Mouse (Mus musculus): ENCODE measurements around the gene Eef1a1.
"Not testable (repeated sequence)": the region's sequence is repeated elsewhere in the genome, so short reads cannot be mapped to it uniquely, and the experiment has no call there.

Gene Eef1a1

DNA sequence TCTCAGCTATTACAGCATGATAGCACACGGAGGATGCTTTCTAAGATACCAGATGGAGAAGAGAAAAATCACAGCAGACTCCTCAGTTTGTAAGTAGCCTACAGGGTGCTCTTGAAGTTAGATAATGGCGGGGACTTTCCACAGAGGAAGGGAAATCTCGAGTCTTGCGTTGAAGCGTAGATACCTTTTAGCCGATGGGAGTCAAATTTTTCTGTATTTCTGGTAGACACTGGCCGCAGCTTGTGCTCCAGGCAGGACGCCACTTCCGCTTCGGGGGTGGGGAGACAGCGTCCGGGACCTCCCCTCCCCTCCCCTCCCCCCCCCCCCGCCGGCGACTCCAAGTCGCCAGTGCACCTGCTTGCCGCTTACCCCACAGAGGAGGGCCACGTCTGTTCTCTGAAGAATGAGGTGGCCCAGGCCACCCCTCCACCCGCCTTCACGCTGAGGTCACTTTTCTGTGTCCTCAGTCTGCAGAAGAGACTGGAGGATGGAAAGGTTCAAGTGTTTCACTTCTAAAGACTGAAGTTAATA is at the start of gene Eef1a1:
Gene Eef1a1 (minus strand): TSS at position 262 of the 531 bp plus-strand sequence.
- DNase-seq = peak; percentile 41

DNA sequence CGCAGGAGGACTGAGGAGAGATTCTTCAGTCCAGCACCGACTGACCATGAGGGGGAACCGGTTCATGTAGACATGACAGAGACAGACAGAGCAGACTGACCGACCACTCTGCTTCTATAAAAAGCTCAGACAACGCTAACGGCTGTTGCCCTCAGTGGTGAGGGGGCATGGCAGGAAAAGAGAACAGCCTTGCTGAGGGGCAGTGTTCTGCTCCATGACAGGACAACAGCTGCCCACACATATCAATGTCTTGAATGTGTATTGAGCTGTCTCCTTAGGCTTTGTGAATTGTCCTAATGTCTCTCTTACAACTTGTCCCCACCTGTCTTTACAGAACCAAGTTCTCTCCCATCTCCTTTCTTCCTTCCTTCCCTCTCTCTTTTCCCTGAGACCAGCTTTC is 49.5 kb upstream of the Eef1a1 start:
- DNase-seq = no peak

DNA sequence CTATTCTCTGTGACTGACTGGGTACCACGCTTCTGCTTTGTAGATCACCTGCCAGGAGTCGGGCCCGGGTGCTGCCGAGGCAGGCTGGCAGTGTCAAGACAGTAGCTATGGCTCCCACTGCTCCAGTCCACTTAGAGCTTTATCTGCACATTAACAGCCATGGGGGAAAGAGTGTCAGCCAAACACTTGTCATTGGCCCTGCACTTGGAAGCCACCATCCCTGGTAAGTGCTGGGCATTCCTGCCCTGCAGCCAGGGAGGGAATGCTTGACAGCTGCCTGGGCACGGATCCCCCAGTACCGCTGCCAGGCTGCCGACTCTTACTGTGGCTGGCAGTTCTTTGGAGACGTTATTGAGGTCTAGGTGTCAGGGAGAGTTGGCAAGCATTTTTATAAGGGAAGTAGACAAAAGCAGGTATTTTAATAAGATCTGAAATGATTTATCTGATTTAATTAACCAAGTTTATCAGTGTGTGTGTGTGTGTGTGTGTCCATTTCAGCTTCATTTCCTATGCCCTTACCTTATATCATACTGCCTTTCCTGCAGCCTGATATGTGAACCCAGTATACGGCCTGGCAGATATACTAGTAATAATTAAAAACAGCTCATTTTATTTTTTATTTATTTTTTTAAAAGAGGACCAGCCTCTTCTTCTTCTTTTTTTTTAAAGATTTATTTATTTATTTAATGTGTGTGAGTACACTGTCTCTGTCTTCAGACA is 48.4 kb upstream of the Eef1a1 start:
- DNase-seq = no peak

DNA sequence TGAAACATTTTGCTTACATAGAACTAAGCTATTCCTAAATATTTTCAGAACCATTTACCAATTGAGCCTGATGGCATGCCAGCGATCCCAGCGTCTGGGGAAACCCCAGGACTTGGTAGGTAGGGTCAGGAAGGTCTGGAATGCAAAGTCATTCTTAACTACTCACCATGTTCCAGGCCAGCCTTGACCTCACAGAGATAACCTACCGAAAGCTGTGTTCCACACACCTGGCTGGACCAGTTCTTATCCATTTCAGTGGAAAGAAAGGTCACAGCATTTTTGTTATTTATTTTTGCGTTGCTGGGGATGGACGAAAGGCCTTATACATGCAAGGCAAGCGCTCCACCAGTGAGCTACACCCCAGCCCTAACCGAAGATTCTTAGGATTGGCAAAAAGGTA is 45.7 kb upstream of the Eef1a1 start:
- DNase-seq = no peak

DNA sequence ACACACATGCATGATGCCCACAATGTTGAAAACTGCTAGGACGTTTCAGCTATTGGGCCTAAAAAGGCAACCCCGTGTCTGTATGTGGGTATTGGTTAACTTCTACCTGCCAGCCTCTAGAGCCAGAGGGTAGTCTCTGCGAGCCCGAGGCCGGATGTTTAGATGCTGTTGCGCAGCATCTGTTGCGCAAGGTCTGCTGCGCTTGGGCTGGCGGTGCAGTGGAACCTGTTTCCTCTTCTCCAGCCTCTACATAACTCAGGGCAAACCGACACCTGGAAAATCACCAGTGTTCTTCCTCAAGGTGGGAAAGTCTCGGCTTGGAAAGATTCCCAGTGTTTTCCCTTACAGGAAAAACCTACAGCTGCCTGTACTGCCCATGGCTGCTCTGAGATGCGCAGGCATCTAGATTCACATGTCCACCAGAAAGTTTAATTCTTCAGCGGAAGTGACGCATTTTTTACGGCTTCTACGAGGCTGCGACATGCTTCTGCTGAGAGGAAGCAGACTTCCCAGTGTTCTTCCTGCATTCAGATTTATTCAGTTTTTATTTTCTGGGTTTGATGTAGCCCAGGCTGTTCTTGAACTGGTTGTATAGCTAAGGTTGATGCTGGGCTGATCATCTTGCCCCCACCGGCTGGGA is 44.5 kb upstream of the Eef1a1 start:
- no peak for DNase-seq

DNA sequence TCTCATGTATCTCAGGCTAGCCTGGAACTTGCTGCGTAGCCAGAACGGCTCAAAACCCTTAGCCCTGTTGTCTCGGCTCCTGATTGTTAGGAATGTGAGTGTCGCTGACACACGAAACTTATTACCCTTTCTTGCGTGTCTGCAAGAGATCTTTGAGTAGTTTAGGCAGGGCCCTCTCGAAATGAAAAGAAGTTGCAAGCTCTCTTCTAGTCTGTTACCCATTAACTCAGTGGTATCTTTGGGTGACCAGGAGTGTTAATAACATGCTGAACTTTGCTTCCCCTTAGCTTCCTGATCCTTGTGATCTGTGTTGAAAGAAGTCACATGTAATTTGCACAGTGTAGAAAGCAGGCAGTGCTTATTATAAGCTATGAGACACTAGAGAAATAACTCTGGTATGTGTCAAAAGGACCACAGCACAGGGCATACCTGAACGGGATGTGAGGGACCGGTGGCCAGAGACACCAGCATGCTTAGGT is 43.4 kb upstream of the Eef1a1 start:
- DNase-seq = no peak

DNA sequence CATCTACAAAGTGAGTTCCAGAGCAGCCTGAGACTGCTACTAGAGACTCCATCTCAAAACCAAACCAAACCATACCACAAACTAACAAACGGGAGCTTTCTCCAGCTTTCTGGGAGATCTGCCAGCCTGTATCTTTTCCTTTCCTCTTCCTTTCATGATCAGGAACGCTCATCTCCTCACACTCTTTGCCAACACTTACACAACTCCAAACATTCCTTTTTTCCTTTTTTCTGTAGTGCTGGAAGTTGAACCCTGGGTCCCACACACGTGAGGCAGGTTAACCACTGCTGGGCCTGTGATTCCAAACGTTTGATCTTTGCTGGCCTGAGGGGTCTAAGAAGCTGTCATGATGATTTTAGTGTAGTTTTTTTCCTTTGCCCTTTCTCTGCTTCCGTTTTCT is 42.9 kb upstream of the Eef1a1 start:
- DNase-seq = no peak

DNA sequence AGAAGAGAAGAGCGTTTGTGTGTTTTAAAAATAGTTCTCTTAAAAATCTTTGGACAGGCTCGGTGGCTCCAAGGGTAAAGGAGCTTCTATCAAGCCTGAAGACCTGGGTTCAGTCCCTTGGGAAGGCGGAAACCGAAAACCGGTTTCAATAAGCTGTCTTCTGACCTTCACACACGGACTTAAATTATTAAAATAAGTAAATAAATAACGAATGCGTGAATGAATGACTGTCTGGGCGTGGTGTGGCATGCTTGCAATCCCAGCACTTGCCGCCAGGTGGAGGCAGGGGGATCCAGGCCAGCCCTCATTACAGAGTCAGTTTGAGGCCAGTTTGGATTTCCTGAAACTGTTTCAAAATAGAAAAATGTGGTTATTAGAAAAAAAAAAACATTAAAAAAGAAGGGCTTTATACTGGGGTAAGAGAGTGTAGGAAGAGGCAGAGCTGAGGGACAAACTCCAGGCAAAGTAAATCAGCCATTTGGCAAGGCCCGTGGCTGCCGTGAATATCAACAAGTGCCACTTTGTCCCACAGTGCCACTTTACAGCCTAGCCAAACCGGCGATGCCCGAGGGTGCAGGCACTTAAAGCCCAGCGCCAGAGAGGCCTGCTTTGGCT is 38.9 kb upstream of the Eef1a1 start:
- peak; percentile 91 for DNase-seq

DNA sequence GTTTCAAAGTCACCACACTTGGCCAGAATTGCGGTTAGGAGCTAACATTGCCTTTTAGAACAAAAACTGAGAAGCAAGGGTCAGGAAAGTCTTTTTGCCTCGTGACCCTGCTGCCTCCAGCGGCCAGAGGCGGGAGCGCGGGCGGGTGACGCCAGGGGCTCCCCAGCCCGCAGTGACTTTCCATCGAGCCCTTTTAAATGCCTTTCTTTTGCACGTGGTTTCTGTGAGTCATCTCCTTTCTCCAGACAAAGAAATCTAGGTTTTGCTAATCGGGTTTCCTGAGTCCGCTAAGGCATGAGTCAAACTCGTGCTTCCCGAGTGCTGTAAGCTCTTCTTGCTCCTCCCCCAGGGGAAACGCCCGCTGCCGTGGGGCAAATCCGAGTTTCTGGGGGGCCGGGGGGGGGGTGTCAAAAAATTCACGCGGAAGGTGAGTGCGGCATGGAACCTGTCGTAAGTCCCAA is 38.4 kb upstream of the Eef1a1 start:
- peak; percentile 69 for DNase-seq

DNA sequence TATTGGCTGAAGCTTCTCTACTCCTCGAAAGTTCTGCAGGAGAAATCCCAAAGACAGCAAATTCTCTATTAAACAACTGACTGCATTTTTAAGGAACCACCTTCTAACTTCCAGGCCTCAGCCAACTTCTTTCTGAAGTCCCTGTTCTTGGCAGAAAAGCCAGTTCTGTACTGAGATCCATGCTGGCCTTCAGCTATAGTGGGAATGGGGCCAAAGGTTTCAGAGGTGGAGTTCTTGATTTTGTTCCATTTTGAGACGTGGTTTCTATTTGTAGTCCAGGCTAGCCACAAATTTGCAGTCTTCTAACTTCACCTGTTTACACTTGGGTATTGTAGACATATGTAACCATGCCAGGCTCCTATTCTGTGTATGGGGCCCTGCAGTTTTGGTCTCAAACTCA is 37.3 kb upstream of the Eef1a1 start:
- DNase-seq = no peak

DNA sequence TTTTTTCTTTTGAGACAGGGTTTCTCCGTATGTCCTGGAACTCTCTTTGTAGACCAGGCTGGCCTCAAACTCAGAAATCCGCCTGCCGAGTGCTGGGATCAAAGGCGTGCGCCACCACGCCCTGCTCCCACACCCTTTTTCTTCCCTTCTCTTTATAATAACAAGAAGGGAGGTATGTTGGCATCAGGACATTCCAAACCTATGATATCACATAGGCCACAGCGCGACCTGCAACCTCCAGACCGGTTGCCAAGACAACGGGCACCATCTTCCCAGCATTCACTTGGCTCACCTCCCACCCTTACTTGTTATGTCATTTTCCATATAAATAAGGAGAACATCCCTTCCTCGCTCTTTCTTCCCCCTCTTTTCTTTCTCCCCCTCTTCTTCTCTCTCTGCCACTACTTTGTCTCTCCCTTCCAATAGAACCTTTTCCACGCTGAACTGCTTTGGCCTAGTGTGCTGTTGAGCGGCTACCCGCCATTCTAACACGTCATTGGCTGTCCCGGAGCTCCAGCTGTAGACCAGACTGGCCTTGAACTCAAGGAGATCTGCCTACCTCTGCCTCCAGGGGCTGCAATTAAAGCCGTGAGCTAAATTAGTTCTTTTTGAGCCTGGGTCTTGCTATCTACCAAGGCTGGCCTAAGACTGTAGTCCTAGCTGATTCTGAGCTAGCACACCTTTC is 36.6 kb upstream of the Eef1a1 start:
- no peak for DNase-seq

DNA sequence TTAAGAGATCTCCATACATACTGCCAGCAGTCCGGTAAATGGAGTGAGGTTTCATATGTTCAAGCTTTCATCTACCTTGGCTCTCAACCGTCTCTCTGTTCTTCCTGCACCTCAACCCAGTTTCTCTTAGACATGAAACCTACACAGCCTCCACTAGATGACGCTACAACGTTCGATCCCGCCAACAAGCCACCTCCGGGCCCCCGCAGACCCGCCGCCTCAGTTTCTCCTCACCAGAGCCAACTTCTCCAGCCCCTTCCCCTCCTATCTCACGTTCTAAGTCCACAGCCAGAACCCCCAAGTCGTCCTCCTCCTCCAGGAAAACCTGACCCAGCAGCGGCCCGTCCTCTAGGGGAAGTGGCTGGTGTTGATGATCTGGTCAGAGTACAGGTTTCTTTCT is 32.7 kb upstream of the Eef1a1 start:
- DNase-seq = peak; percentile 51

DNA sequence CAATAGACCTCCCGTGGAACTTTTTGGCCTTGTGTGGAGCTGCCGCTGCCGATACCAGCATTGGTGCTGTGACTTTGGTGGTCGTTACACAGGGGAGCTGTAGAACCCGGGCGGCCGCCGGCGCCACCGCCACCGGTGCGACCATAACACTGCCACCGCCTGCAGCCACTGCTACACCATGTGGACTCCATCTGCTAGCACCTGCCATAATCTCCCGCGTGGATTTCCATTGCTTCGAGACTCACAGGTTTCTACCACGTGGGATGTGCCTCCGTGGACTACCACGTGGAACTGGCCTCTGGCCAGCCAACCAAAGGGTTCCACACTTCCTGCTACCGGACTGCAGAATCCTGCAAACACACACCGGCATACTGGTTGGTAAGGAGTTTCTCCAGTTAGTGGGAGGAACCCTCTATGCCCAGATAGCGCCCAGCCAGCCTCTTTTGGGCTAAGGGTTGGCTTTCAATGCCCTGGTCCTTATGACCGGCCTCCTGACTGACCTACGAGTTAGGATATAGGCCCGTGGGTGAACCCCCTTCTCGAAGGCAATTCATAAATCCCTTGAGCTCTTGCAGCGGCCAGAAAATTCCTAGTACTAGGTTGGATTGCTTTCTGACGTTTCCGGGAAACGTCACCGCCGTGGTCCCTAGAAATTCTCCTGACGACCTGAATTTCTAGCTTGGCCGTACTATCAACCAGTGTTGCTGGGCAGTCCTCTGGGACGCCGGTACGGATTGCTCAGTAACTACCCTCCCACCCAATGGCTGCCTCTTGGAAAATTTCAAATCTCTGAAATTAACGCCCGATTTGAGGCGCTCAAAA is 32.0 kb upstream of the Eef1a1 start:
- peak; percentile 75 for DNase-seq

DNA sequence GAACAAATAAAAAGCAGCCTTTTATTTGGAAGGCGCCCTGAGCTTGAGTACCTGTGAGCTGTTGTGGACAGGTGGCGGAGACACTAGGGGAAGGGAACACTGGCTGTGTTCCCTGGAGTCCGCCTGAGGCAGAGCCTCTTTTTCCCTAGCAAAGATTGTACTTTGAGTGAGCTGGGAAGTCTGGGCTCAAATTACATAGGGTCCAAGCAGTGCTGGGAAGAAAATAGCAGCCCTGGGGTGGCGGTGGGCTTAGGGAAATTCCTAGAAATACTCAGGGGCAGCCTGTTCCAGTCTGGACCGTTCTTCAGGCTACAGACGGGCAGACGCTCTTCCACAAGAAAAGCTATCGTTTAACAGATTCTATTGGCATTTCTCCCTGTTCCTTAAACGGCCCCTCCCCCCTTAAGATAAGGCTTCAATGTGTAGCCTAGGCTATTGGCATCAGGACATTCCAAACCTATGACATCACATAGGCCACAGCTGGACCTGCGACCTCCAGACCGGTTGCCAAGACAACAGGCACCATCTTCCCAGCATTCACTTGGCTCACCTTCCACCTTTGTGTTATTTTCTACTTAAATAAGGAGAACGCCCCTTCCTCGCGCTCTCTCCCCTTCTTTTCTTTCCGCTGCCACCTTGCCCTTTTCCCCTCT is 31.3 kb upstream of the Eef1a1 start:
- DNase-seq = peak; percentile 34

DNA sequence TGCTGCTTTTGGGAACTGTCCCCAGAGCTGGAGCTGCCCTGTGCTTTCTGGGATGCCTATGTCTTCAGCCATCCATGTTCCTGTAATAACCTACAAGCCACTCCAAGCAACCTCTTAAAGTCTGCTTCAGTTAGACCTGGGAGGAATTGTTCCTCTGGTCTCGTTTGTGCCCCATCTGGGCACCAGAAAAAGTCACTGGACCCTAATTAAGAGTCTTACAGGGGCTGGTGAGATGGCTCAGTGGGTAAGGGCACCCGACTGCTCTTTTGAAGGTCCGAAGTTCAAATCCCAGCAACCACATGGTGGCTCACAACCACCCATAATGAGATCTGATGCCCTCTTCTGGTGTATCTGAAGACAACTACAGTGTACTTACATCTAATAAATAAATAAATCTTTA is 28.3 kb upstream of the Eef1a1 start:
- DNase-seq = not testable (repeated sequence)

DNA sequence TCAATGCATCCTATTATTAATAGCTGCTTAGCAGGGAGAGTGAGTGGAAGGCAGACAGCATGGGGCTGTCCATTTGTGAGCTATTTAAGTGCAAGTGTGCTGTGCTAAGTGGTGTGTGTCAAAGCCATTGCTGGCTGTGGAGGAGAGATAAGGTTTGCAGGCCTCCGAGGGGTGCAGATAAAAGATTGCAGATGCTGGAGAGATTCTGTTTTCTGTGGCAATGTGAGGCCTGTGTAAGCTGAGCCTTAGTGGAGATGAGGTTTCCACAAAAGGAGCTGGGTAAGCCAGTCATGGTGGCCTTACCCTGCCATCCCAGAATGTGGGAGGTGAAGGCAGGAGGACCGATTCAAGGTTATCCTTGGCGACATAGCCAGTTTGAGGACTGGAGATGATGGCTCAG is 27.2 kb upstream of the Eef1a1 start:
- no peak for DNase-seq

DNA sequence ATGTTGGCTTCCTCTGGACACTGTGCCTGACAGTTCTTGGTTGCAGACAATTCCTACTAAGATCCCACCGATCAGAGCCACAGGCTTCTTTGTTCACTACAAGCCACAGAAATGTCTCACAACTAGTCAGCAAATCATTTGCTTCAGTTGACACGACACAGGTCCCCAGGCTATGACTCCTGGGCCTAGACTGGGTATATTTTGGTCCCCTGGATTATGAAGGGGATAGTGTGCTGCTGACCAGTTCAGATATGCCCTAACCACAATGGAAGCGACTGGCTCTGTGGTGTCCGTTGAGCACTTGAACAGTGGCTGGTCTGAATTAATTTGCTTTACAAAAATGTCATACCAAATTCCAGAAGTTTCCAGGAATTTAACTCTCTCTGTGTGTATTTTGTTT is 25.7 kb upstream of the Eef1a1 start:
- DNase-seq = no peak

DNA sequence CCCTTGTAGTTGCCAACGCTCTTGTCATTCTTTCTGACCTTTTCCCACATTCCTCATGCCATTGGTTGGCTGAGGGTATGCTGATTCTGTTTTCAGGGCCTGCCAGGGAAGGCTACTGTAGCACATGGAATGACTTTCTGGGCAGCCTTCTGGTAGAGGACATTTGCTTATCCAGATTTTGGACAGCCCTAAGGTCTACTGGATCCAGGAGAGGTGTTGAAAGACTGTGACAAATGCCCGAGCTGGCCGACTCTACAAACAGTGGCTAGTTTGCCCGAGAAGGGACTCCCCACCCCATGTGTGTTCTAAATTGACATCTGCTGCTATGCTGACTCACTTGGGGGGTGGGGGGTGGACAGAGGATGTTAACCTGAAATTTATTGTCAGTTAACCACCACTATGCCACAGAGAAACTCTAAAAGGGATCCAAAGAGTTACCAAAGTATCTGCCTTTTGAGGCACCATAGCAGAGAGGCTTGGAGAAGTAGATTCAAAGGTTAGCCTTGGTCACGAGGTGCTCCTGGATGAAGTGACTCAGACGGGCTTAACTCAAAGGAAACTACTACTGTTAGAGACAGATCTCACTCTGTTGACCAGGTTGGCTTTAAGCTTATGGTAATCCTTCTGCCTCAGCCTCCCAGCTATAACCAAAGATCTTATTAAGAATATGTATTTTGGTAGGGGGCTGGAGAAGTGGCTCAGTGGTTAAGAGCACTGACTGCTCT is 25.0 kb upstream of the Eef1a1 start:
- no peak for DNase-seq

DNA sequence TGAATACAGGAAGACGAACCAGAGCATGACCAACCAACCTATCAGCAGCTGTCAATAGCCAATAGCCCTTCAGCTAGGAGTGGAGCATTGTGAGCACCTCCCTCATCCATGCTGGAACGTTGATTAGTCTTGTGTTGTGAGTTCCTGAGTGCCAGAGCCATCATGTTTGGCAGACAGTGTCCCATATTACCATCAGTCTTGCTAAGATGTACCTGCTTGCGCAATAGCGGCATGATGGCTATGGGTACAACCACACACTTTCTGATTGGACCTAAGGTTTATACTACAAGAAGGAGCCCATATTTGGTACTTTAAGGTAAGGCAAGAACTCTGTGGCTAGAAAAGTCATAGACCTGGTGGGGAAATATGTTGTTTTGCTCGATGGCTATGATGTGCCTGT is 22.8 kb upstream of the Eef1a1 start:
- DNase-seq = no peak

DNA sequence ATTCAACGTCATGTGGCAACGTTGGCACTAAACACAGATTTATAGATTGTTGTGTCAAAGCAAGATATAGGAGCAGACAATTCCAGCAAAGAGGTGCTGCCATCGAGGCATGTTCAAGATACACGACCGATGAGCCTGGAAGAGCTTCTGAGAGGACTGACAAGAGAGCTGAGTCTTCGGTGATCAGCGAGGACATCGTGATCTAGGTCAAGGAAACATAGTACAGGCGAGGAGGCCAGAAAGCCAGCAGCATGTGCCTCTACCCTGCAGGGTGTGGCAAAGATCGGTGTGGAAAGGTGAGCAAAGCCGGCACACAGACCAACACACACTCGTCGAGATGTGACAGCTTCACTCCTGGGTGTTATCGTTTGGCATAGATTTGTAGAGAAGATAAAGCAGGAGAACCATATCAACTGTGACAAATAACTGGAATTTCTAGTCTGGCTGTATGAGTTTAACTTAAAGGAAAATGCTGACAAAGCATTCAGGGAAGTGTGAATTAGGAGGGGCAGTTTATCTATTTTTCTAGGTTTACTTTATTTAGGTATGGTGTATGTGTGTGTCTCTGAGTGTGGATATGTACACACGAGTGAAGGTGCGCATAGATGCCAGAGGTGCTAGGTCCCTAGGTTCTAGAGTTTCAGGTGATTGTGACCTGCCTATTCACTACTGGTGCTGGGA is 19.3 kb upstream of the Eef1a1 start:
- no peak for DNase-seq

DNA sequence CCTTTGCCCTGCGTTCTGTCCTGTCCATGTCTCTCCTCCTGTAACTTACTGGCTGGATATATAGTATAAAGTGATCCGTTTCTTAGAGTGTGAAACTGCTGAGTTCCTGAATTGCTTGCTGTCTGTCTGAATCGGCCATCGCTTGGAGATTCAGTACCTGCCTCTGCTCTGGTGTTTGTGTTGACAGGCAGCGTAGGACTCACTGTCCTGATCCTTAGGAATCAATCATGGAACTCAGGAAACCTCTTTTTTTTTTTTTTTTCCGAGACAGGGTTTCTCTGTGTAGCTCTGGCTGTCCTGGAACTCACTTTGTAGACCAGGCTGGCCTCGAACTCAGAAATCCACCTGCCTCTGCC is 17.7 kb upstream of the Eef1a1 start:
- DNase-seq = no peak

All from right cerebral cortex, postnatal 4 days (tissue).